Mouse (Mus musculus) left cerebral cortex, postnatal 14 days (tissue): Measurements from ENCODE around the gene Coro6. TPM values are rescaled to one million over a fixed set of nuclear protein-coding genes. Genes with fewer than 3 reads are reported as not detected.

Experiments
- DNase-seq, 2 experiments: peaks; one replicate each; pipeline ENCODE4 v3.0.0; 2021 to 2022; ENCODE audit warnings: low spot score in 2 of 2, mixed read lengths in 1 of 2
- intact Hi-C: fragments of 180-260 bp; cut with DNase I; formaldehyde crosslinking; loops from one replicate; pipeline ENCODE4 v1.15.1; 2025
- total RNA-seq, 2 experiments: library from RNA; stranded (reverse); gene quantifications; 2 replicates each; pipeline ENCODE4 v1.2.3; 2021

Gene Coro6
- total RNA-seq, 2 experiments from 2014 or later = 31.3 to 32.4 TPM

DNA sequence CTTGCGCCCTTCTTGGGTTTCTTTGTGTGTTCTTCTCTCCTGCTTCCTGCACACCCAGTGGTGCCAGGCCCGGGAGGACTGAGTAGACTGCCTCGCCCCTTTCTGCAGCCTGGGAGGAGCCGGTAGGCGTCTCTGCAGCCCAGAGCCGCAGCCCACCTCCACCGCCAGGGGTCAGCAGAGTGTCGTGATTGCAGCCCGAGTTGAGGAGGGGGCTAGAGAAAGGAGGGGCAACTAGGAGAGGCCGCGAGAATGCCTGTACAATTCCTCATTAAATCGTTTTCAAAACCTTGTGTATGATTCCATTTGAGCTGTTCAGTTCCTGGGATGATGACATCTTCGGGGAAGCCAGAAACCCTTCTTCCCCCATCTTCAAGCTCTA, 28.9 kb downstream of the Coro6 start:
- intact Hi-C loops = loop anchor here (5.0 kb wide), 1 partner anchor 136 kb away; no protein-coding TSS in a partner anchor
- DNase-seq = peak; percentile 94 to 96

DNA sequence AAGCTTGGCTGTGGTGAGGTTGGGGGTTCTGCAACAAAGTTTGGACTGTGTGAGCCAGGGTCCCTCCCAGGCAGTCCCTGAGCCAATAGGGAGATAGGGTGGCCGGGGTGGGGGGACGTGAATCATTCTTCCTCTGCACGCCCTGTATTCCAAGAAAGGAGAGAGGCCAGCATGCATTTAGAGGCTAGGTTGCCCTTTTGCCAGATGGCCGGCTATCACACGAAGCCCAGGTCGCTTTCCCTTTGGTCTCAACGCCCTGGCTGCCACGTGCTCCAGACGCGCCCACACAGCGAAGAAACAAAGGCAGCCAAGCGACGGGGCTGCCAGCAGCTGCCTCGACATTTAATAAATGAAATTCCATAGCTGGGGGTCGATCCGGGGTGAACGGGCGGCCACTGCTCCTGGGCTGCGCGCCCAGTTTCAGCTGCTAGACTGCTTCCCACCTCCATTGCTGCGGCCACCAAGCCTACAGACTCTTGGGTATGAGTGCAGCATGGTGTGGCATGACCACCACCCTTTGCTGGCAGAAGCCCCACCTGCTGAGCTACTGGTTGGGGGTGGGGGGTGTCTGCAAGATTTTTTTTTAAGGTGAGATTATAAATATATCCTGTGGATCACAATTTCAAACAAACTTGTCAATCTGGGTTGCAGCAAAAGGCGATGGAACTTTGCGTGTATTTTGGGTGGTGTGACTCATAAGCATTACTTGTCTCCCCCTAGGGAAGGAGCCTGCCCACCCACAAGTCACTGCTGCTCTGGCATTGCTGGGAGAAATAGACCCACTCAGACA, 29.5 kb downstream of the Coro6 start:
- peak; percentile 62 to 78 for DNase-seq
- intact Hi-C loops = loop anchor here (5.0 kb wide), 1 partner anchor 136 kb away; no protein-coding TSS in a partner anchor

DNA sequence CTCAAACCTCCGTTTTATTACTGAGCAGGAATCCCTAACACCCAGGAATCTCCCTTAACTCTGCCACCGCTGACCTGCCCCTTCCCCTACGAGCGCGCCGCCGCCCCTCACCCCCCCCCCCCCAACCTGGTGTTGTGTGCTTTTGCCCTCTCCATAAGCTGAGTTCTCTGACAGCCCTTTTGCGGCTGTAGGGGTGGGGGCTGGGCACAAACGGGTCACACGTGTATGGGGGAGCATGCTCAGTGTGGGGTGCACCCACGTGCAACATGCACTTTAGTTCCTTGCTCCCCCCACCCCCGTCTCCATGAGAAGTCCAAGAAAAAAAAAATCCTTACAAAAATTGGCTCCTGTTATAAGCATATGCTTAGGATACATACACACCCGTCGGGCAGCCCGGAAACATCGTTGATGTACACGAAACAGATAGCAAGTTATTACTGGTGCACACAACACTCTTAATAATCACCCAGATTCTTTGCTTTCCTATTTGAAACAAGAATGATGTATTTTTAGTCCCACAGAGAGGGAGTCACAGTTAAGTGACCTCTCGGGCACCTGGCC, 30.2 kb downstream of the Coro6 start:
- DNase-seq = peak; percentile 65 to 80

DNA sequence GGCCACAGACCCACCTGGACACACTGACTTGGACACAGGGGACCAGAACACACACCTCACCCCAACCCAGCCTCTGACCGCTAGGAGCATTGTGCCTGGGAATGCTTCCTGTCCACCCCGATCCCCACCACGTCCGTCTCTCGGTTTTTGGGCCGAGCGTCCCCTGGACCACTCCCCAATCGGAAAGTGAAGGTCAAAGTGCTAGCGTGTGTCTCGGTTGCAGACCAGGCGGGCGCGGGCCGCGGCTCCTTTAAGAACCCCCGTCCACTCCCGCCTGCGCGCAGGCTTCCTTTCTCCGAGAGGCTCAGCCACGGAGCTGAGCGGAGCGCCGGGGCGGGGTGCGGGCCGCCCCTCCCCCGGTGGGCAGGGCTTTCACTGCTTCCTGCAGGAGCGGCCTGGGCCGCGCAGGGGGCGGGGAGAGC, 30.7 kb downstream of the Coro6 start:
- peak; percentile 89 to 93 for DNase-seq
- intact Hi-C loops = loop anchor here (5.0 kb wide), 1 partner anchor 134 kb away; no protein-coding TSS in a partner anchor

More for the DNA sequence above, 30.2 kb downstream of the Coro6 start:
- intact Hi-C loops = loop anchor here (5.0 kb wide), 1 partner anchor 135 kb away; no protein-coding TSS in a partner anchor

DNA sequence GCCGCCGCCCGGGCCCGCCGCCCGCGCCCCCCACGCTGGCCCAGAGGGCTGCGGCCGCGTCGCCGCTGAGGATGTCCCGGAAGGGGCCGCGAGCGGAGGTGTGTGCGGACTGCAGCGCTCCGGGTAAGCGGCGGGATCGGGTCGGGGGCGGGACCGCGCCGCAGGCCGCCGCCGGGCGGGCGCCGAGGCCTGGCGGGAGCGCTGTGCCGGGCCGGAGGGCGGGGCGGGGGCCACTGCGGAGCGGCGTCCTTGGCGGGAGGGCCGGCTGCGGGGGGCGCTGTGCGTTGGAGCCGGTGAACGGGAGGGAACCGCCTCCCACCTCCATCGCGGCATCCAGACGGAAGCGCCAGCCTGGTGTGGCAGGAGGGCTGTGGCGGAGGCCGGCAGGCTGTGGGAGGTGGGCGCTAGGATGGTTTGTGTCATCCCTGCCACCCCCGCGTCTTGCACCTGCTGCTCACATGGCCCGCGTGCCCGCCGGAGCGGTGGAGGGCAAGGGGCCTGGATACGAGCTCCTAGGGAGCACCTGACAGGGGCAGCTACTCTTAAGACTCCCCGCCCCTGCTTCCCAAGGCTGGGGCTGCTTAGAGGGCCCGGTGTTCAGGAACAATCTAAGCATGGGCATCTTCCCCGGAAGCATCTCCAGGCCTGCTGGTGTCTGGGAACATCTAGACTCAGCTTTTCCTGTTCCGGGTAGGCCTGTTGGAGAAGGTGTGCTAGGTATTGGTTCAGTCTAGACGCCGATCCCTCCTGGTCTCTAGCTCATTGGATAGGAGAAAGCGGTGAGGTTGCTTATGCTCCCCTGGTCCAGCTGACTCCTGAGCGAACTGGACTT, 31.5 kb downstream of the Coro6 start, which contains the start of gene Git1:
Gene Git1, plus strand, starts transcription at position 51 of the 832 bp plus-strand sequence.
- intact Hi-C loops = loop anchor here (5.0 kb wide), 1 partner anchor 134 kb away; no protein-coding TSS in a partner anchor
- peak in 1 of 2 experiments; percentile 56 for DNase-seq

DNA sequence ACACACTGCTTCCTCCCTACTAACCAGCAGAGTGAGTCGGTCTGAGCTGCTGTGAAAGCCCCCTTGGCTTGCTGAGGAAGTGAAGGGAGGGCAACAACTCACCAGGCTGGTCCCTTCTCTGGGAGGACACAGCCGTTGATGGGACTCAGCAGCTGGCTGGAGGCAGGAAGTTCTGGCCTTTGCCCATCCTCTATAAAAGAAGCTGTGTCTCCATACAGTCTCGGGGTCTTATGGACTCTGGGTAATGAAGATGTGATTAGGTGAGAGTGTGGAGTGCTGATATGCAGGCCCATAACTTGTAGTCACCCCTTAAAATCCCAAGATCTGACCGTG, 32.1 kb downstream of the Coro6 start:
- no peak for DNase-seq
- intact Hi-C loops = loop anchor here (5.0 kb wide), 1 partner anchor 133 kb away; no protein-coding TSS in a partner anchor

DNA sequence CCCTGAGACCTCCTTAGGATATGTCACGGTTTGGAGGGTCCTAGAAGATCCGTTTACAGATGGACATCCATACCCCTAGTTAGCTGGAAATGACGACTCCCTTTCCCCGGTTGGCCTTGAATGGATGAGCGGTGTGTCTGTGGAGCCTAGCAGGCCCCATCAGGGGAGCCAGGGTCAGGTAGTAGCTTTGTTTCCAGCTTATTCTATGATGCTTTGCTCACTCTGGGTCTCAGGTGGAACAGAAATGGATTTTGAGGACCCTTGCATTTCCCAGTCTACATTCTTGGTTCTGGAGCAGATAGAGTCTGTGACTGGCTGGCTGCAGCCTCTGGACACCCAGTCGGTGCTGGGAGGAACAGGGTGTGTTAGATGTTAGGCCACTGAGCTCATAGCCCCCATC, 32.6 kb downstream of the Coro6 start:
- intact Hi-C loops = loop anchor here (5.0 kb wide), 1 partner anchor 133 kb away; no protein-coding TSS in a partner anchor
- DNase-seq = no peak

DNA sequence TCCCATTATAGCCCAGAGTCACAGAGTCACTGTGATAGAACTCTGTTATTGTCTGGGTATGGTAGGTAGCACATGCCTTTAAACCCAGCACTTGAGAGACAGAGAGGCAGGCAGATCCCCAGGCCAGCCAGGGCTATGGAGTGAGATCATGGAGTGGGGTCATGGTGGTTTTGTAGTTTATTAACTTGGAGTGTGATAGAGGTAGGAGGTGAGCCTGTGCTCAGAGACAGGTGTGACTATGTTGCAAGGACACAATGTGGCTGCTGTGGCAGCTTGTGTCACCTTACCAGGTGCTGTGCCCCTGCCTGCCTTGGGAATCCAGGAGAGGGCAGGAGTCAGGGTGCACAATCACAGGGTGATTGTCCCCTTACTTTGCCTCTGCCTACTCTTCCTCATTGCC, 33.3 kb downstream of the Coro6 start:
- no peak for DNase-seq
- intact Hi-C loops = no loop called here

DNA sequence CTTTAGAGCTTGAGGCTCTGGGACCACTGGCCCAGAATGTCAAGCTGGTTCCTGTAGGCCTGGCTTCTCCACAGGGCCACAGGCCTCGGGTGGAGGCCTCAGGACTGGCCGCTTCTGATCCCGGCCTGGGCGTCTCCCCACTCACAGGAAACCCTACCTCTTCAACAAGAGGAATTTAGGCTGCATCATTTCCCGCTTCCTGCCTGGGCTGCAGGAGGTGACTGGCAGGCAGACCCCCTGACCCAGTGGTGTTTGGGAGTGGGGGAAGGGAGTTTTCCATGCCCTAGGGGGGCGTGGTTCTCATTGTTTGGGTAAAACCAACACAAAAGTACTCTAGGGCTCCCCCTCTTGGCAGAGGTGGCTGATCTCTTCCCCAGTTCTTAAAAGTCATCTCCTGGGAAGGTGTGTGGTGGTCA, 35.1 kb downstream of the Coro6 start:
- intact Hi-C loops = no loop called here
- no peak for DNase-seq

DNA sequence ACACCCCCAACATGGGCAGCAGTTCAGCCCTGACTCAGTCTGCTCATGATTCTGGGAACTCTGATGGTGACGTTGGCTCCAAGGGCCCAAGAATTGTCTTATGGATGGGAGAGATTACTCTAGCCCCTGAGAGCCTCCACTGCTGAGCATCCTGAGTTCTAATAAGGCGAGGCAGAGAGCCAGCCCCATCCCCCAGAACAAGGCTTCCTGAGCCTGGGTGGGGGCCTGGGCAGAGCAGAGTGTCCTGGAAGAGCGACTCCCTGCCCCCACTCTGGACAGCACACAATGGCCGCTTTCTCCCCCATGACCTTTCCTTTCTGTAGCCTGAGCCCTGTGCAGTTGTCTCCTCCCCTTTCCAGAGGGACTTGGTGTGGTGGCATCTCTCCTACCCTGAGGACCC, 35.6 kb downstream of the Coro6 start:
- intact Hi-C loops = no loop called here

DNA sequence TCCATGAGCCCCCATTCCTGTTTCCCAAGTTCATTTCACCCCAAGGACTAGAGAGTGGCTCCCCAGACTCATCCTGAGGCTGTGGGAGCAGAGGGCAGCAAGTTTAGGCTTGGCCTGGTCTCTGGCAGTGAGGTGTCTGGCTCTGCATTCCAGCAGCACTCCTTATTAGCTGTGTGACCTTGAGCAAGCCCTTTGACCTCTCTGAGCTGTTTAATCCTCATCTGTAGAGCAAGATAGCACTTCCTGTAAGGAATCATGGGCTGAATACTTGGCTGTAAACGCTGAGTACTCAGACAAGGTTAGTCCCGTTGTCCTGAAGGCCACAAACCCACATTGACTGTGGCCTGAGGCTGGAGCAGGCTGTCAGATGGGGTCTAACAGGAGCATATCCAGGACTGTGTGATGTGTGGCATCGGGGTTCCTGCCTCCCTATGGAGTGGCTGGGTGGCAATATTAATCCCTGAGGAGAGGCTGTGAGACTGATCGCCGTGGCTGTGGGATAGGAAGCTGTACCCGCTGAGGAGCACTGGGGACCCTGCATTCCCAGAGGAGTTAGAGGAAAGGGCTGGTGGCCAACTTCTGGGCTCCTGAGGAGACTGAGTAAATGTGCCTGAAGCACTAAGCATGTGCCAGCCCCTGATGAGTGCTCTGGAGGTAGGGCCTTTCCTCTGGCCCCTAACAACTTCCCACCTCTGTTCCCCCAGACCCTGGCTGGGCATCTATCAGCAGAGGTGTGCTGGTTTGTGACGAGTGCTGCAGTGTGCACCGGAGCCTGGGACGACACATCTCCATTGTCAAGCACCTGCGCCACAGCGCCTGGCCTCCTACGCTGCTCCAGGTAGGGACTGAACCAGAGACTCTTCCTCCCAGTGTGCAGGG, 36.3 kb downstream of the Coro6 start:
- no peak for DNase-seq
- intact Hi-C loops = no loop called here

More for the DNA sequence above, 35.6 kb downstream of the Coro6 start:
- DNase-seq = no peak

DNA sequence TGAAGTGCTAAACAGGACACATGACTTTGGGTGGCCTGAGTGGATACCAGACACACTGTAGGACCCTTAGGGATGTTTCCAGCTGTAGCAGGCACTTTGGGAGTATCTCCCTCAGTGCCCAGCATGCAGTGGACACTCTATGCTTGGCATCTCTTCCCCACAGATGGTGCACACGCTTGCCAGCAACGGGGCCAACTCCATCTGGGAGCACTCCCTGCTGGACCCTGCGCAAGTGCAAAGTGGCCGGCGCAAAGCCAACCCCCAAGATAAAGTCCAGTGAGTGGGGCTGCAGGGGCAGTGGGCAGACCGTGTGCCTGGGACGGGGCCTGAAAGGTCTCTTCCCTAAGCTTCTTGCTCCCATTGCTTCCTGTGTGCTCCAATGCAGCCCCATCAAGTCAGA, 37.1 kb downstream of the Coro6 start:
- intact Hi-C loops = no loop called here
- DNase-seq = no peak

DNA sequence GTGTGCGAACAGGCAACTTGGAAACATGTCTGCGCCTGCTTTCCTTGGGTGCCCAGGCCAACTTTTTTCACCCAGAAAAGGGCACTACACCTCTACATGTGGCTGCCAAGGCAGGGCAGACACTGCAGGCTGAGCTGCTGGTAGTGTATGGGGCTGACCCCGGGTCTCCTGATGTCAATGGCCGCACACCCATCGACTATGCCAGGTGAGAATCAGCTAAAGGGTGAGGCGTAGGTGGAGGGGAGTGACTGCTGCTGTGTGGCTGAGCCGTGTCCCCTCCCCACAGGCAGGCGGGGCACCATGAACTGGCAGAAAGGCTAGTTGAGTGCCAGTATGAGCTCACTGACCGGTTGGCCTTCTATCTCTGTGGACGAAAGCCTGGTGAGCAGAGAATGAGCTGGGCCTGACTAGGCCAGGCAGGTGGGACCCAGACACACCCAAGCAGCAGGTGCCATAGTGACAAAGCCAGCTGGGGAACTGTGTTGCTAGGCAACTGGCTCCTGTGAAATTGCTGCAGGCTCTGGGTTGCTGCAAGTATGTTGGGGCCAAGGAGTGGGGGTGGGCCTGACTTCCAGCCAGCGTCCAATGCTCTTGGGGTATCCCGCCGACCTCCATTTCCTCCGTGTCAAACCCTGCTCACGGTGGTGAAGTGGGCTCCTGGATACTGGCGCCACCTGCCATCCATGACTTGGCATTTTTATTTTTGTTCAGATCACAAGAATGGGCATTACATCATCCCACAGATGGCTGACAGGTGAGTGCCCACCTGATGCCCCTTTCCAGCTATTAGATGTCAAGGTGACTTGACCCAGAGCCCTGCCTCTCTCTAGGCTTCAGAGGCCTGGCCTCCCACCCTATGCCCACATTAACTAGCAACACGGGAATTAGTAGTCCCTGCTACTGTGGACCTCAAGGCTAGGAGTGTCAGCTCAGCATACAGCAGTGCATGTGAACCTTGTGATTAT, 38.4 kb downstream of the Coro6 start:
- intact Hi-C loops = no loop called here
- peak in 1 of 2 experiments; percentile 47 for DNase-seq

DNA sequence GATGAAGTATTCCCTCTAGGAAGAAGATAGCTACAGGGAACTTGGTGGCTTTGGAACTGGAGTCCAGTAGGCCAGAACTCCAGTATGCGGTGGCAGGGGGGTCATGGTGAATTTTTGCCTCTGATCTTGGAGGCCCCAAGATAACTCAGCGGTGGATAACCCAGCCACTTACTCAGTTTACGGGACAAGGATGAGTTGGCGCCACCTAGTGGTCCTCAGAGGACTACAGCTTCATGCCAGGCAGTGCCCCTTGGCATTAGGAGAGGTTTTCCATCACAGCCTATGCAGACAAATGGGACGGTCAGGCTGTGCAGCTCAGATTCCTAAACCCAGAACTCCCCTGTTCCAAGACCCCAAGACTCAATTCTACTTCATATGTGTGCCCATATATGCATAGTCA, 39.2 kb downstream of the Coro6 start:
- DNase-seq = peak; percentile 83 to 89
- intact Hi-C loops = no loop called here

DNA sequence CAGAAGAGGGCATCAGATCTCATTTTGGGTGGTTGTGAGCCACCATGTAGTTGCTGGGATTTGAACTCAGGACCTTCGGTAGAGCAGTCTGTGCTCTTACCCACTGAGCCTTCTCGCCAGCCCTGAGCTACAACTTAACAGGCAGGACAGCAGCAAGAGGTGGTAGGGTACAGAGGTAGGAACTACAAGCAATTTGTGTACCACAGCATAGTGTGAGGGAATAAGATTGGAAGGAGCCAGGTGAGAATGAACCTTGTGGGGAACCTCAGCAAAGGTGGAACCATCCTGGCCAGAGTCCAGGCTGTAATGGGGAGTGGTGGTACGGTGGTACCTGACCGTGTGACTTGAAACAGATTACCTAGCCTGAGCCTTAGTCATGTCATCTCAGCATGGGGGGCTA, 39.8 kb downstream of the Coro6 start:
- intact Hi-C loops = no loop called here
- no peak for DNase-seq

DNA sequence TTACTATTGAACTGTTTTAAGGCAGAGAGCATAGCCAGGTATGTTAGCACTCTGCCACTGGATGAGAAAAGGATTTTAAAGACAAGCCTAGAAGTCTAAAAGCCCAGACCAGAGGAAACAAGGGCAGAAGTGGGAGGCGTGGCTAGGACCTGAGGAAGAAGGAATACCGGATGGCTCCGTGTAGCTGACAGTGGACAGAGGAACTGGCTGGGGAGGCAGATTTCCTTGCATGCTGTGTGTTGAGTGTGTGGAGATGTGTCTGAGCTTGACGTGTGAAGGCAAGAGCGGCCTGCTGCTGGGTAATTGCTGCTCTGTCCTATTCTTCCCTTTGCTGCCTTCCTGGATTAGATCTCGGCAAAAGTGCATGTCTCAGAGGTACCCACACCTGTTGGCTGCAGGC, 40.3 kb downstream of the Coro6 start:
- DNase-seq = no peak
- intact Hi-C loops = no loop called here

DNA sequence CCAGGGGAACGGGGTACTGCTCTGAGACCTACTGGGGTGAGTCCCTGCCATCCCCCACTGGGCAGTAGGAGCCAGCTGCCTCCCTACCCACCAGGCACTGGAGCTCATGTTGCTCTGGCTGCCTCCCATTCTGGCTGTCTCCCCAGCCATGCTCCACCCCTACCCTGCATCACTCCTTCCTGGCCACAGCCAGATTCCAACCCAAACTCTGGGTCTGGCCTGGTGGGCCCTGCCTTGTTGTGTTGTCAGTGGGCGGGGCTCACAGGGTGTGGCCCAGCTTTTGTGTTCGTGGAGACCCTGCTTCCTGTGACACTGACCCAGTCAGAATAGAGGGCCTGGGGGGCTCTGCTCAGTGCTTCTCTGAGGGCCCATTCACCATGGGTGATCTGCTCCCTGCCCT, 41.3 kb downstream of the Coro6 start:
- no peak for DNase-seq
- intact Hi-C loops = no loop called here

DNA sequence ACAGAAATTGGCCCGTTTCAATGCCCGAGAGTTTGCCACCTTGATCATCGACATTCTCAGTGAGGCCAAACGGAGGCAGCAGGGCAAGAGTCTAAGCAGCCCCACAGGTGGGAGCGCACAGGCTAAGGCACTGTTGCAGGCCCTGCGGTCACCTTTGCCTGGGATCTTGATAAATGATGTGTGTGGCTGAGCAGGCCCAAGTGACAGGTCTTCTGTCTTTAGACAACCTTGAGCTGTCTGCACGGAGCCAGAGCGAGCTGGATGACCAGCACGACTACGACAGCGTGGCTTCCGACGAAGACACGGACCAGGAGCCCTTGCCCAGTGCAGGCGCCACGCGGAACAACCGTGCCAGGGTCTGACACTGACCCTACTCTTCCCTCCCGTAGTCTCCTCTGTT, 42.2 kb downstream of the Coro6 start:
- intact Hi-C loops = no loop called here

More for the DNA sequence above, 42.2 kb downstream of the Coro6 start:
- no peak for DNase-seq
